Mouse (Mus musculus): ENCODE data around the gene D430041D05Rik.
"Not testable (repeated sequence)": the region's sequence is repeated elsewhere in the genome, so short reads cannot be mapped to it uniquely, and the experiment has no call there.

D430041D05Rik gene

GRCm38 (mm10) chr2:104144004-104144403, 266.8 kb downstream of the D430041D05Rik start:
- no peak for DNase-seq

DNA sequence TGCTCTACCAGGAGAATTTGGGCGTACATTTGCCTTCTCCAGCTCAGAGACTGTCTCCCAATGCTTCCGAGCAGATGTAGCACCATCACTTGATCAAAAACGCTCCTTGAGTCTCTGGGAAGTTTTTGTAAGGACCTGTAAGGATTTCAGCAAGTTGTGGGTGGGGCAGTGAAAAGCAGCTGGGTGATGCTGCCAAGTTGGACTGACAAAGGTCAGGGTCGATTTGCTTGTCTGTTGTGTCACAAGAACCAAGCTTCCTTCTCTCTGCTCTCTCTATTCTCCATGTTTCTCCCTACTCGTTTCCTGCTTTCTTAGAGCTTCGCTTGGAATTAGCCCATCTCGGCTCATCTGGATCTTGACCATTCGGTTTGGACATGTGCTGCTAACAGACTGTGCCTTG, 268.7 kb downstream of the D430041D05Rik start:
- no peak for DNase-seq

- DNase-seq: no peak
Measured at GRCm38 (mm10) chr2:104135920-104136319, 274.9 kb downstream of the D430041D05Rik start.

- peak in 1 of 2 experiments; percentile 31 for DNase-seq
Measured at GRCm38 (mm10) chr2:104134150-104135056, 276.4 kb downstream of the D430041D05Rik start.

DNA sequence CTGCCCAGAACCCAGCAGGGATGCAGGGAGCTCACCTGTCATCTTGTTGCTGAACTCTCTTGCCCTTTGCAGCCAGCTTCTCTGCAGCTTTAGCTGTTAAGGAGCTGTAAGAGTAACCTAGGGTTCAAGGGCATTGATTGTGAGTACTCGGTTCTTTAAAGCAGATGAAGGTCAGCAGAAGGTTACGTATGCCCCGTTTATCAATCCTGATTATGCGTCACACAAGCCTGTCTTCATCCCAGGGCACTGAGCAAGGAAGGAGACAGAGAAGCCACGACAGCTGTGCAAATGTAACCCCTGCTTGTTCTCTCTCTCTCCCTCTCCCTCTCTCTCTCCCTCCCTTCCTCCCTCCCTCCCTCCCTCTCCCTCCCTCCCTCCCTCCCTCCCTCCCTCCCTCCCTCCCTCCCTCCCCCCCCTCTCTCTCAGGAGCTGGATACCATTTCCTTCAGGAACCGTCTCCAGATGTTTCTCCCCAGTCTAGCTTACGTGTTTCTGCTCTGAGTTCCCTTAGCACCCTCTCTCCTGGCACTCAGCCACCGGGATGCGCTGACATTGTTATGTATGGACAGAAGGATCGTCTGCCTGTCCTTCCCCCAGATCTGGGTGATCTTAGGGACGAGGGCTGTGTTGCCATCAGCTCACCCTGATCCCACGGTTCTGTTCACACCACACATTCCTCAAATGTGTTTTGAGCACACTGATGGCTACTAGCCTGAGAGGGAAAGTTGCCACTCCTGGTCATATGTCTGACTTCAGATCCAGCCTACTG, 277.6 kb downstream of the D430041D05Rik start:
- DNase-seq: no peak

DNA sequence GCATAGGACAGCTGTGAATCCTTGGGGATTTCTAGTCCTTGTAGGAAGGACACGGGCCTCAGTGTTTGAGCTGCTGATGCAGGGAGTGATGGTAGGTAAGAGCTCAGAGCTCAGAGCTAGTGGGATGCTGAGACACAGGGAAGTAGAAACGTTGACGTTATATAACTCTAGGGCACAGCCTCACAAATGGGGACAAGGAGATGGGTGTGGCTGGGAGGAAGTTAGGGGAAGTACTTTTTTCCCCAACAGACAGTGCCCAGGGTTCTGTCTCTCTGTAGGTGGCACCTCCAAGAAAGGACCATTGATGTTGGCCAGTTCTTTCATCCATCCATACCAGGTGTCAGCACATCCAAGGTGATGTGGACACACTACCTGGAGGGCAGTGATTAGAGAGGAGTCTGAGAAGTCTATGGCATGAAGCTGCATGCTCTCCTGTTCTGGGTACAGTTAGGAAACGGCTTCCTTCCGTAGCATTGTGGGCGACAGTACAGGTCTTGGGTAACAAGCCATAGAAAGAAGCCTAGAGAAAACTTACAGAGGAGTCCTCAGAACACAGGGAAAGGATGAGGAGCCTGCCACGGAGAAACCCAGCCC, 278.4 kb downstream of the D430041D05Rik start:
- DNase-seq: no peak

- DNase-seq: no peak
Measured at GRCm38 (mm10) chr2:104130969-104131368, 279.8 kb downstream of the D430041D05Rik start.

DNA sequence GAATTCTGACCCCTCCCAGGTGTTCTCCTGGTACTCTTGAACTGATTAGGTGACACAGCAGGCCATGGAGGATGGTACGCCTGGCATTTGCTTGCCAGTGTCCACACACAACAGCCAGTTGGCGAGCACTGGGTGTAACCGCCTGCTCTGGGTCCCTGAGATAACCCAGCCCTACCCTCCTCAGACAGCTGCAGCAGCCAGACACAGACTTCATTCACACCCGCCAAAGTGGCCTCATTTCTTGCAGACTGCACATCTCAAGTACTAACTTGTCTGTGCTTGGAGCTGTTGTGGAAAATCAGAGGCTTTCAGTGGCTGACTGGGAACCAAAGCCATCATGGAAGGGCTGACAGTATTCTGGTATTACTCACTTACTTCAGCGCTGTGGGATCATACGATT, 280.6 kb downstream of the D430041D05Rik start:
- DNase-seq: no peak

GRCm38 (mm10) chr2:104128803-104129531, 281.8 kb downstream of the D430041D05Rik start:
- no peak for DNase-seq

- DNase-seq: no peak
Measured at GRCm38 (mm10) chr2:104124071-104124470, 286.7 kb downstream of the D430041D05Rik start.

DNA sequence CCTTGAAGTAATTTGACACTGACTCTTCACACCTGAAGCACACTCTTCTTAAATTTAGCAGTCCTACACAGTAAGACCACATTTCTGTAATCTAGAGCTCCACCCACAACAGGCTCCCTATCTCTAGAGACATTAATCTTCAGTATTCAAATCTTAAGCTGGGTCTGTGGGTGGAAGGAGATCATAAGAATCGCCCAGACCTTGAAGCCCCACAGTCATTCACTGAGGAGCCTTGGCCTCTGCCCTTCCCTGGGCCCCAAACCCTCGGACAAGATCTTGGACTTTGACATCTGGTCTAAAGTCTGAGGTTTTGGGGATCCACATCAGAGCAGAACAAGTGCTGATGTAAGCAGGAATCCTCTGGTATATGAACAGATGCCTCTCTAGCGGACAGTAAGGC, 287.3 kb downstream of the D430041D05Rik start:
- no peak for DNase-seq

- peak; percentile 66 to 72 for DNase-seq
Measured at GRCm38 (mm10) chr2:104122505-104123378, 288.1 kb downstream of the D430041D05Rik start, which contains the start of gene A930018P22Rik. Gene A930018P22Rik, plus strand, starts transcription at chr2:104122769.

GRCm38 (mm10) chr2:104121681-104122504, 288.9 kb downstream of the D430041D05Rik start:
- no peak for DNase-seq

DNA sequence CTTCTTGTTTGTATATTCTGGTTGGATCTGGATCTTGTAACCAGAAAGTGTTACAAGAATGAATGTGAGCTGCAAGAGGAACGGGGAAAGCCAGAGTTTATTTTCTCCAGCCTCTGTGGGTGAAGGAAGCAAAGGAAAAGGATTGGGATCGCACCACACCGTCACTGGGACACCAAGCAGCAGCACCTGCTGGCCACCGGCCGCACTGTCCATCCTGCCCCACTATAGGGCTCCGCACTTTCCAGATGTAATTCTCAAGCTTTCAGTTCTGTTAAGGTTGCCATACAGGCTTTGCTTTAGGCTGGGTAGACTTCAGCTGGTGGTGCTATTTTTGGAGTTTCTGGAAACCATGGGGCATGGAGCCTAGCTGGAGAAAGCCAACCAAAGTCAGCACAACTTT, 290.5 kb downstream of the D430041D05Rik start:
- no peak for DNase-seq

- no peak for DNase-seq
Measured at GRCm38 (mm10) chr2:104119097-104119496, 291.7 kb downstream of the D430041D05Rik start.

DNA sequence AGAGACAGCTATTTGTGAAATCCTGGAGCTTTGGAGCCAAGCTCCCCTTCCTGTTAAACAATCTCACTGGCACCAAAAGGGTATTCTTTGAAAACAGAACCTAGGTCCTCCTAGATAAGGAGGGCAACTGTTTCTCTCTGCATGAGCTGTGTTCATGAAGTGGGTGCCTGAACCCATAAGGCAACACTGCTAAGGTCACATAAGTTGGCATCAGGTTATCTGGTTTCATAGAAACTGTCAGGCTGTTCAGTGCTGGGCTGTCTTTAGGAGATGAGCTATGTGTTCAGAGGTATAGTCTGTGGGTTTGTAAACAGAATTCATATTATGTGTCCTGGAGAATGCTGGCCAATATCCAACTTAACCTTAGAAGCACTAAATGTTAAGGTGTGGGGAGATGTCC, 293.6 kb downstream of the D430041D05Rik start:
- not testable (repeated sequence) for DNase-seq

- no peak for DNase-seq
Measured at GRCm38 (mm10) chr2:104114898-104115297, 295.9 kb downstream of the D430041D05Rik start.

DNA sequence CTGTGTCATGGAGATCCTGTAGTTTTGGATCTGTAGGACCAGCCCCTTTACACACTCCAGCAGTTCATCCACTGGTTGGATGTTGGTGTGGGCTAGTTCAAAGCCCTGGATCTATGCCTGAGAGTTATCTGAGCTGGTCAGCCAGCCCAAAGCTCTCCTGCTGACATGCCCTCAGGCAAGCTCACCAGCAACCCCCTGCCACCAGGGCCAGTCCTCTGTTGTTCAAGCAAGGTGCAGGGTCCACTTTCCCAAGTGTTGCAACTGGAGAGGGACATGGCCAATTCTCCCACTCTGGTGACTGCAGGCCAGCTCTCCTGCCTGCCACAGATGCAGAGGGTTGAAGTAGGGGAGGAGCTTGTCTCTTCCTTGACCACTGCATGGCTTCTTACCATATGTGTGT, 297.2 kb downstream of the D430041D05Rik start:
- DNase-seq: not testable (repeated sequence)

GRCm38 (mm10) chr2:104111170-104111797, 299.5 kb downstream of the D430041D05Rik start:
- not testable (repeated sequence) for DNase-seq

GRCm38 (mm10) chr2:104110031-104110430, 300.8 kb downstream of the D430041D05Rik start:
- no peak for DNase-seq
